Mouse (Mus musculus): Measurements from ENCODE around the gene Gfra1.

DNA sequence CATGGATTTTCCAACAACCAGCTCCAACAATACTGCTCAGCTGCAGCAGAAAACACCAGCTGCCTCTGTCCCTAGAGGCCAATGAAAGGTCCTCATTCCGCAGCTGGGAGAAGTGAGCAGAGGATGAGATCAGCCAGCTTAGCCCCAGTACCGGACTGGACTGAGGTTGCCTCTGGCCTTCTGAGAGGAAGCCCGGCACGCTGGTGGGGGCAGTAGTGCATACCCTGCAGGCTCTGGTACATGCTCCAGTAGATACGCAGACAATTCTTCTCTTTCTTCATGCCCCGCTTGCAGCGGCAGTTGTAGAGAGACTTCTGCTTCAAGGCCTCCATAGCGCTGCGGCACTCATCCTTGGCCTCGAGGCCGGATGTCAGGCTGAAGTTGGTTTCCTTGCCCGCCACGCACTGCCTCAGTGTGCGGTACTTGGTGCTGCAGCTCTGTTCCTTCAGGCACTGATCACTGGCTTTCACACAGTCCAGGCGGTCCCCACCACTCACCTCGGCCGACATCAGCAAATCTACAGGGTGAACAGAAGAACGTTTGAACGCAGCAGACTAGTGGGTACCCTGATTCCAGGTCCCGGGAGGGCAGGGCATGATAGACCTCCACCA, 2.7 kb downstream of the Gfra1 start:
- TF ChIP-seq POLR2A (IDR thresholded peaks at IDR 0.05; ENCODE audit: extremely low read depth, insufficient read depth, low read length), result no peak
- TF ChIP-seq CTCF (IDR thresholded peaks at IDR 0.05; ENCODE audit: extremely low read depth, insufficient read depth, low read length), result no peak

Measured in cortical plate, adult 2 months (tissue).